Mouse (Mus musculus): ENCODE results near the gene Trem1. TPM values are rescaled to one million over a fixed set of nuclear protein-coding genes. Genes with fewer than 3 reads are reported as not detected.
A peak's percentile ranks its signal among the peaks of the same experiment; 100 is the strongest.

Gene Trem1
- polyA plus RNA-seq, 1 experiment from 2014 or later, result 0.13 TPM

GRCm38 (mm10) chr17:48247221-48247928 is 14.8 kb downstream of the Trem1 start, which contains the start of gene Trem3:
TSS of gene Trem3 (plus strand) at chr17:48247777.
- H3K27ac ChIP-seq (replicated peaks), result no peak within 1 kb of the TSS
- no peak for ATAC-seq (ENCODE audit: extremely low read depth, insufficient number of reproducible peaks, low FRiP score, low TSS enrichment)
- no peak within 1 kb of the TSS for H3K9ac ChIP-seq
- no peaks in the 10 kb centered on the region for H3K27me3 ChIP-seq (replicated peaks)
- H3K9me3 ChIP-seq, result no peaks in the 10 kb centered on the region
- no peak within 1 kb of the TSS for H3K4me3 ChIP-seq
- no peak within 1 kb of the TSS for H3K4me2 ChIP-seq
- H3K4me1 ChIP-seq, result no peaks in the 10 kb centered on the region
- H3K36me3 ChIP-seq, result no peaks in the 10 kb centered on the region
- WGBS, result 74% methylated on average over 11 of the region's 11 CpGs

- no peak overlapping the region for H3K27ac ChIP-seq (replicated peaks)
- no peak overlapping the region for H3K4me2 ChIP-seq
- no peaks in the 10 kb centered on the region for H3K9me3 ChIP-seq
- no peak for ATAC-seq (ENCODE audit: extremely low read depth, insufficient number of reproducible peaks, low FRiP score, low TSS enrichment)
- no peak overlapping the region for H3K4me3 ChIP-seq
- H3K9ac ChIP-seq, result no peak overlapping the region
- H3K4me1 ChIP-seq, result no peaks in the 10 kb centered on the region
- no peaks in the 10 kb centered on the region for H3K27me3 ChIP-seq (replicated peaks)
- H3K36me3 ChIP-seq, result no peaks in the 10 kb centered on the region
Measured at GRCm38 (mm10) chr17:48249039-48249438, 16.5 kb downstream of the Trem1 start.

- Histone ChIP-seq H3K36me3 (no peaks in the 10 kb centered on the region), H3K9ac (no peak overlapping the region), H3K4me3 (no peak overlapping the region), H3K4me1 (no peaks in the 10 kb centered on the region), H3K27ac (replicated peaks) (no peak overlapping the region), H3K4me2 (no peak overlapping the region), H3K9me3 (no peaks in the 10 kb centered on the region), H3K27me3 (replicated peaks) (no peaks in the 10 kb centered on the region)
- WGBS, result 72% methylated on average over 11 of the region's 11 CpGs
- no peak for ATAC-seq (ENCODE audit: extremely low read depth, insufficient number of reproducible peaks, low FRiP score, low TSS enrichment)
Measured at GRCm38 (mm10) chr17:48249501-48249900, 16.9 kb downstream of the Trem1 start.

GRCm38 (mm10) chr17:48250631-48251030 is 18.1 kb downstream of the Trem1 start:
- Histone ChIP-seq H3K4me1 (no peaks in the 10 kb centered on the region), H3K27ac (replicated peaks) (no peak overlapping the region), H3K36me3 (no peaks in the 10 kb centered on the region), H3K9me3 (no peaks in the 10 kb centered on the region), H3K27me3 (replicated peaks) (no peaks in the 10 kb centered on the region), H3K9ac (no peak overlapping the region), H3K4me3 (no peak overlapping the region), H3K4me2 (no peak overlapping the region)
- no peak for ATAC-seq (ENCODE audit: extremely low read depth, insufficient number of reproducible peaks, low FRiP score, low TSS enrichment)
- 88% methylated on average over 7 of the region's 7 CpGs for WGBS

- Histone ChIP-seq H3K36me3 (no peaks in the 10 kb centered on the region), H3K4me3 (no peak overlapping the region), H3K9ac (no peak overlapping the region), H3K27me3 (replicated peaks) (no peaks in the 10 kb centered on the region), H3K27ac (replicated peaks) (no peak overlapping the region), H3K4me2 (no peak overlapping the region), H3K4me1 (no peaks in the 10 kb centered on the region), H3K9me3 (peaks cover 9% of the 10 kb centered on the region; the same call in 1 of the 2 replicates)
- no peak for ATAC-seq (ENCODE audit: extremely low read depth, insufficient number of reproducible peaks, low FRiP score, low TSS enrichment)
Measured at GRCm38 (mm10) chr17:48256575-48256974, 24.0 kb downstream of the Trem1 start.

- no peak for ATAC-seq (ENCODE audit: extremely low read depth, insufficient number of reproducible peaks, low FRiP score, low TSS enrichment)
- no peaks in the 10 kb centered on the region for H3K4me1 ChIP-seq
- no peak overlapping the region for H3K9ac ChIP-seq
- H3K27ac ChIP-seq (replicated peaks), result no peak overlapping the region
- 80% methylated on average over 2 of the region's 2 CpGs for WGBS
- peaks cover 9% of the 10 kb centered on the region; the same call in 1 of the 2 replicates for H3K9me3 ChIP-seq
- H3K4me3 ChIP-seq, result no peak overlapping the region
- H3K4me2 ChIP-seq, result no peak overlapping the region
- H3K27me3 ChIP-seq (replicated peaks), result no peaks in the 10 kb centered on the region
- no peaks in the 10 kb centered on the region for H3K36me3 ChIP-seq
Measured at GRCm38 (mm10) chr17:48261868-48262267, 29.3 kb downstream of the Trem1 start.

GRCm38 (mm10) chr17:48263741-48264362 is 31.3 kb downstream of the Trem1 start, which contains the start of gene Treml4:
TSS of gene Treml4 (plus strand) at chr17:48264295.
- Histone ChIP-seq H3K4me1 (no peaks in the 10 kb centered on the region), H3K27me3 (replicated peaks) (no peaks in the 10 kb centered on the region), H3K36me3 (no peaks in the 10 kb centered on the region), H3K4me3 (no peak within 1 kb of the TSS), H3K4me2 (peak within 1 kb of the TSS; percentile 13; the same call in 1 of the 2 replicates), H3K9me3 (peaks cover 9% of the 10 kb centered on the region; the same call in 1 of the 2 replicates), H3K27ac (replicated peaks) (no peak within 1 kb of the TSS), H3K9ac (no peak within 1 kb of the TSS)
- 88% methylated on average over 3 of the region's 3 CpGs for WGBS
- no peak for ATAC-seq (ENCODE audit: extremely low read depth, insufficient number of reproducible peaks, low FRiP score, low TSS enrichment)

- H3K9ac ChIP-seq, result no peak overlapping the region
- H3K27me3 ChIP-seq (replicated peaks), result no peaks in the 10 kb centered on the region
- H3K36me3 ChIP-seq, result no peaks in the 10 kb centered on the region
- ATAC-seq (ENCODE audit: extremely low read depth, insufficient number of reproducible peaks, low FRiP score, low TSS enrichment), result peak; percentile 55
- no peaks in the 10 kb centered on the region for H3K4me1 ChIP-seq
- peak overlapping the region; percentile 13; the same call in 1 of the 2 replicates for H3K4me2 ChIP-seq
- no peak overlapping the region for H3K4me3 ChIP-seq
- H3K27ac ChIP-seq (replicated peaks), result no peak overlapping the region
- WGBS, result 79% methylated on average over 7 of the region's 7 CpGs
- H3K9me3 ChIP-seq, result 0 out of 2 replicates have a peak, but pooled peaks cover under 1% of the 10 kb centered on the region
Measured at GRCm38 (mm10) chr17:48264662-48265061, 32.1 kb downstream of the Trem1 start.

GRCm38 (mm10) chr17:48266138-48266537 is 33.6 kb downstream of the Trem1 start:
- no peak for ATAC-seq (ENCODE audit: extremely low read depth, insufficient number of reproducible peaks, low FRiP score, low TSS enrichment)
- H3K4me2 ChIP-seq, result no peak overlapping the region
- H3K9me3 ChIP-seq, result no peaks in the 10 kb centered on the region
- H3K9ac ChIP-seq, result no peak overlapping the region
- H3K27me3 ChIP-seq (replicated peaks), result no peaks in the 10 kb centered on the region
- H3K27ac ChIP-seq (replicated peaks), result no peak overlapping the region
- H3K4me3 ChIP-seq, result no peak overlapping the region
- WGBS, result 56% methylated on average over 2 of the region's 2 CpGs
- no peaks in the 10 kb centered on the region for H3K36me3 ChIP-seq
- no peaks in the 10 kb centered on the region for H3K4me1 ChIP-seq

- no peak overlapping the region for H3K4me3 ChIP-seq
- no peaks in the 10 kb centered on the region for H3K27me3 ChIP-seq (replicated peaks)
- no peak overlapping the region for H3K9ac ChIP-seq
- no peaks in the 10 kb centered on the region for H3K4me1 ChIP-seq
- 35% methylated on average over 2 of the region's 2 CpGs for WGBS
- no peak overlapping the region for H3K27ac ChIP-seq (replicated peaks)
- H3K9me3 ChIP-seq, result no peaks in the 10 kb centered on the region
- H3K36me3 ChIP-seq, result no peaks in the 10 kb centered on the region
- H3K4me2 ChIP-seq, result no peak overlapping the region
- ATAC-seq (ENCODE audit: extremely low read depth, insufficient number of reproducible peaks, low FRiP score, low TSS enrichment), result no peak
Measured at GRCm38 (mm10) chr17:48266610-48267304, 34.2 kb downstream of the Trem1 start.

GRCm38 (mm10) chr17:48267591-48267990 is 35.0 kb downstream of the Trem1 start:
- H3K4me1 ChIP-seq, result no peaks in the 10 kb centered on the region
- H3K4me3 ChIP-seq, result no peak overlapping the region
- ATAC-seq (ENCODE audit: extremely low read depth, insufficient number of reproducible peaks, low FRiP score, low TSS enrichment), result no peak
- H3K4me2 ChIP-seq, result no peak overlapping the region
- WGBS, result 86% methylated on average over 1 of the region's 1 CpGs
- H3K27ac ChIP-seq (replicated peaks), result no peak overlapping the region
- no peaks in the 10 kb centered on the region for H3K36me3 ChIP-seq
- H3K9me3 ChIP-seq, result no peaks in the 10 kb centered on the region
- no peaks in the 10 kb centered on the region for H3K27me3 ChIP-seq (replicated peaks)
- no peak overlapping the region for H3K9ac ChIP-seq

All from heart, embryonic 13.5 days (tissue).